Comparison of ENCODE assay signal across 20 mouse cellular contexts in the genomic region with DNA sequence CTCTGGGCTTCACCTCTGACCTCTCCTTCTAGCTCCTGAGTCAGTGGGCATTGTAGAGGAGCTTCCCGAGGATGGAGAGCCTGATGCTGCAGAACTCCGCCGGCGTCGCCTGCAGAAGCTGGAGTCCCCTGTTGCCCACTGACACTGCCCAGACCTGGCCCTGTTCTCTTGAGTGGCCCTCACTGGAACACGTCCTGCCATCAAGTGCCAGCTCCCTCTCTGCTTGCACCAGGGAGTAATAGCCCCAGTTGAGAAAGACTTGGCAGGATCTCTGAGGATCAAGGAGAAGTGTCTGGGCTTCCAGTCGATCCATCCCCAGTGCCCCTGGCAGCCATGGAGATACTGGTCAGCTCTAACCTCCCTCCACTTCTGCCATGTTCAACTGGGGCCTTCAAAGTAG. TPM values are rescaled to one million over a fixed set of nuclear protein-coding genes. Genes with fewer than 3 reads are reported as not detected.
A peak's percentile ranks its signal among the peaks of the same experiment; 100 is the strongest.
DNase-seq lines count a peak whose midpoint lies in the region; ATAC-seq and TF ChIP-seq lines count a peak whose summit lies in the region.
"Had no signal": no experiment of that assay in that cellular context is flagged by ENCODE, and none has a peak within 500 bp of the region (broad histone marks: within the 10 kb centered on the region; RNA-seq: fewer than 3 reads in every experiment).

No protein-coding gene starts in this region.

- peak; percentile 5 for DNase-seq in CD4-positive, CD25-positive, alpha-beta regulatory T cell, adult 2 months (ENCODE audit: low read depth, low spot score)
- DNase-seq in embryonic facial prominence, embryonic 10.5 days (ENCODE audit: low spot score): no peak
- DNase-seq in liver, embryonic 13.5 days: no peak
- no peak for DNase-seq in liver, embryonic 11.5 days (ENCODE audit: low spot score)
- no peak for DNase-seq in embryo, embryonic 11 days
- DNase-seq: cerebellum, postnatal 10 days; gastrocnemius, postnatal 36 days; liver, postnatal 0 days; lung, postnatal 10 days; midbrain, embryonic 14.5 days; right cerebral cortex, postnatal 4 days; thymus, postnatal 14 days had no signal

- H3K27ac ChIP-seq in embryonic facial prominence, embryonic 13.5 days: no peak overlapping the region
- no peak overlapping the region for H3K27ac ChIP-seq in embryonic facial prominence, embryonic 10.5 days (replicated peaks)
- H3K27ac ChIP-seq in liver, embryonic 13.5 days: peak overlapping the region; percentile 39; the same call in 1 of the 2 replicates
- H3K27ac ChIP-seq in liver, embryonic 11.5 days (ENCODE audit: low read depth, low read length): no peak overlapping the region
- H3K27ac ChIP-seq: forebrain, embryonic 13.5 days; kidney, postnatal 0 days had no signal

- H3K9ac ChIP-seq in embryonic facial prominence, embryonic 13.5 days: peak overlapping the region; percentile 17; the same call in 1 of the 2 replicates
- H3K9ac ChIP-seq in liver, embryonic 13.5 days: peak overlapping the region; percentile 6; the same call in 1 of the 2 replicates
- H3K9ac ChIP-seq in liver, embryonic 11.5 days (ENCODE audit: low read depth, low read length): no peak overlapping the region
- H3K9ac ChIP-seq: forebrain, embryonic 13.5 days; limb, embryonic 15.5 days; liver, postnatal 0 days had no signal

- H3K36me3 ChIP-seq in embryonic facial prominence, embryonic 13.5 days: peaks cover 80% of the 10 kb centered on the region
- peaks cover 85% of the 10 kb centered on the region for H3K36me3 ChIP-seq in embryonic facial prominence, embryonic 10.5 days (replicated peaks)
- H3K36me3 ChIP-seq in liver, embryonic 13.5 days: peaks cover 85% of the 10 kb centered on the region
- H3K36me3 ChIP-seq in liver, embryonic 11.5 days (ENCODE audit: control insufficient read depth, insufficient read depth, low read length): peaks cover 65% of the 10 kb centered on the region
- H3K36me3 ChIP-seq in myocyte (ENCODE audit: control insufficient read depth, insufficient read depth): peaks cover 34% of the 10 kb centered on the region

- no peaks in the 10 kb centered on the region for H3K9me3 ChIP-seq in embryonic facial prominence, embryonic 13.5 days
- no peaks in the 10 kb centered on the region for H3K9me3 ChIP-seq in embryonic facial prominence, embryonic 10.5 days
- no peaks in the 10 kb centered on the region for H3K9me3 ChIP-seq in liver, embryonic 13.5 days (replicated peaks)
- H3K9me3 ChIP-seq in liver, embryonic 11.5 days (ENCODE audit: control insufficient read depth, low read length): no peaks in the 10 kb centered on the region
- H3K9me3 ChIP-seq: forebrain, embryonic 13.5 days; limb, embryonic 15.5 days had no signal

- no peak for ATAC-seq in CD4-positive, CD25-positive, alpha-beta regulatory T cell, adult 4 months
- no peak for ATAC-seq in embryonic facial prominence, embryonic 13.5 days (ENCODE audit: insufficient number of reproducible peaks, insufficient read depth, low FRiP score, low TSS enrichment, low read depth)
- ATAC-seq in liver, embryonic 13.5 days (ENCODE audit: low read depth): no peak
- ATAC-seq in liver, embryonic 11.5 days (replicated peaks; ENCODE audit: low FRiP score): no peak
- ATAC-seq: forebrain, embryonic 13.5 days; hindbrain, embryonic 16.5 days; intestine, embryonic 16.5 days; liver, postnatal 0 days had no signal

- H3K4me2 ChIP-seq in embryonic facial prominence, embryonic 13.5 days: no peak overlapping the region
- no peak overlapping the region for H3K4me2 ChIP-seq in liver, embryonic 13.5 days
- no peak overlapping the region for H3K4me2 ChIP-seq in liver, embryonic 11.5 days
- H3K4me2 ChIP-seq in myocyte (ENCODE audit: low read depth): no peak overlapping the region
- H3K4me2 ChIP-seq: forebrain, embryonic 13.5 days; limb, embryonic 15.5 days had no signal

- peaks cover 45% of the 10 kb centered on the region for H3K79me2 ChIP-seq in myocyte (ENCODE audit: control insufficient read depth, insufficient read depth)

- peaks cover 25% of the 10 kb centered on the region for H3K4me1 ChIP-seq in embryonic facial prominence, embryonic 13.5 days
- peaks cover 24% of the 10 kb centered on the region for H3K4me1 ChIP-seq in embryonic facial prominence, embryonic 10.5 days
- peaks cover 57% of the 10 kb centered on the region for H3K4me1 ChIP-seq in liver, embryonic 13.5 days (replicated peaks)
- peaks cover 19% of the 10 kb centered on the region for H3K4me1 ChIP-seq in liver, embryonic 11.5 days (replicated peaks; ENCODE audit: control insufficient read depth, insufficient read depth, low read length)

- no peak overlapping the region for H3ac ChIP-seq in myocyte (ENCODE audit: control insufficient read depth, insufficient read length)

- 91% methylated on average over 7 of the region's 7 CpGs for WGBS in embryonic facial prominence, embryonic 13.5 days
- 91% methylated on average over 7 of the region's 7 CpGs for WGBS in embryonic facial prominence, embryonic 10.5 days
- WGBS in liver, embryonic 13.5 days (ENCODE audit: insufficient replicate concordance): 87% methylated on average over 7 of the region's 7 CpGs
- 87% methylated on average over 7 of the region's 7 CpGs for WGBS in liver, embryonic 11.5 days

- H3K4me3 ChIP-seq in embryonic facial prominence, embryonic 13.5 days: no peak overlapping the region
- H3K4me3 ChIP-seq in embryonic facial prominence, embryonic 10.5 days: no peak overlapping the region
- H3K4me3 ChIP-seq in liver, embryonic 13.5 days (replicated peaks): no peak overlapping the region
- H3K4me3 ChIP-seq in liver, embryonic 11.5 days (ENCODE audit: low read depth, low read length): no peak overlapping the region
- H3K4me3 ChIP-seq in myocyte: no peak overlapping the region
- H3K4me3 ChIP-seq: forebrain, embryonic 13.5 days; limb, embryonic 15.5 days had no signal

- peak; percentile 28 for TF ChIP-seq POLR2A in myocyte (IDR thresholded peaks at IDR 0.05; ENCODE audit: insufficient read length, low read depth)

- H3K27me3 ChIP-seq in embryonic facial prominence, embryonic 13.5 days: no peaks in the 10 kb centered on the region
- H3K27me3 ChIP-seq in embryonic facial prominence, embryonic 10.5 days (replicated peaks; ENCODE audit: low read depth, poor library complexity, severe bottlenecking): no peaks in the 10 kb centered on the region
- no peaks in the 10 kb centered on the region for H3K27me3 ChIP-seq in liver, embryonic 13.5 days
- H3K27me3 ChIP-seq in liver, embryonic 11.5 days (replicated peaks; ENCODE audit: control insufficient read depth, insufficient read depth, low read length): no peaks in the 10 kb centered on the region
- H3K27me3 ChIP-seq in myocyte (ENCODE audit: control insufficient read depth, insufficient read depth, insufficient read length): no peaks in the 10 kb centered on the region
- H3K27me3 ChIP-seq: forebrain, embryonic 13.5 days; limb, embryonic 15.5 days had no signal

TF ChIP-seq in myocyte, 11 proteins besides CTCF, POLR2A, EP300 and RAD21 (continues in another document):
- TF ChIP-seq MYOG (IDR thresholded peaks at IDR 0.05; ENCODE audit: control insufficient read depth in 1 of 3, insufficient read depth in 1 of 3, insufficient read length in 2 of 3, low read depth in 2 of 3): no peak

RNA-seq across cellular contexts. Expression of gene Mrpl49, which starts 5.1 kb away (rescaled TPM):
- 10 to 100 TPM; 33.9 to 37.5 TPM for polyA plus RNA-seq in CD4-positive, CD25-positive, alpha-beta regulatory T cell, adult 4 months (2017; shearing (Covaris generic))
- 79.5 and 80.4 TPM in 2 replicates for polyA plus RNA-seq in embryonic facial prominence, embryonic 13.5 days (2015; fragmentation: Nextera tagmentation; extraction: Ambion mirVana)
- polyA plus RNA-seq in embryonic facial prominence, embryonic 10.5 days (2016; fragmentation: Nextera tagmentation; extraction: Ambion mirVana): 82.5 and 84.6 TPM in 2 replicates
- polyA plus RNA-seq in liver, embryonic 13.5 days (2015; fragmentation: Nextera tagmentation; extraction: Ambion mirVana): 50.2 and 59.4 TPM in 2 replicates
- 84.5 and 93.9 TPM in 2 replicates for polyA plus RNA-seq in liver, embryonic 11.5 days (2014; fragmentation: Nextera tagmentation; extraction: Ambion mirVana)
- polyA plus RNA-seq in myocyte (2012; fragmentation: generic; extraction: Trizol): 43.0 TPM

RNA-seq across cellular contexts. Expression of gene Fau, which starts 5.1 kb away (rescaled TPM):
- 1,000 to 10,000 TPM; 2,365 to 3,114 TPM for polyA plus RNA-seq in CD4-positive, CD25-positive, alpha-beta regulatory T cell, adult 4 months (2017; shearing (Covaris generic))
- polyA plus RNA-seq in embryonic facial prominence, embryonic 13.5 days (2015; fragmentation: Nextera tagmentation; extraction: Ambion mirVana): 714 and 858 TPM in 2 replicates
- 831 and 861 TPM in 2 replicates for polyA plus RNA-seq in embryonic facial prominence, embryonic 10.5 days (2016; fragmentation: Nextera tagmentation; extraction: Ambion mirVana)
- polyA plus RNA-seq in liver, embryonic 13.5 days (2015; fragmentation: Nextera tagmentation; extraction: Ambion mirVana): 639 and 696 TPM in 2 replicates
- 1,022 and 1,135 TPM in 2 replicates for polyA plus RNA-seq in liver, embryonic 11.5 days (2014; fragmentation: Nextera tagmentation; extraction: Ambion mirVana)
- 2,772 TPM for polyA plus RNA-seq in myocyte (2012; fragmentation: generic; extraction: Trizol)

RNA-seq across cellular contexts. Expression of gene Syvn1, which starts 6.1 kb away (rescaled TPM):
- 10 to 100 TPM; 13.4 to 17.1 TPM for polyA plus RNA-seq in CD4-positive, CD25-positive, alpha-beta regulatory T cell, adult 4 months (2017; shearing (Covaris generic))
- 28.3 and 28.4 TPM in 2 replicates for polyA plus RNA-seq in embryonic facial prominence, embryonic 13.5 days (2015; fragmentation: Nextera tagmentation; extraction: Ambion mirVana)
- 34.5 and 38.1 TPM in 2 replicates for polyA plus RNA-seq in embryonic facial prominence, embryonic 10.5 days (2016; fragmentation: Nextera tagmentation; extraction: Ambion mirVana)
- 11.6 and 13.9 TPM in 2 replicates for polyA plus RNA-seq in liver, embryonic 13.5 days (2015; fragmentation: Nextera tagmentation; extraction: Ambion mirVana)
- 30.7 and 33.7 TPM in 2 replicates for polyA plus RNA-seq in liver, embryonic 11.5 days (2014; fragmentation: Nextera tagmentation; extraction: Ambion mirVana)
- polyA plus RNA-seq in myocyte (2012; fragmentation: generic; extraction: Trizol): 24.3 TPM

RNA-seq across cellular contexts. Expression of gene Znhit2, which starts 8.5 kb away (rescaled TPM):
- polyA plus RNA-seq in CD4-positive, CD25-positive, alpha-beta regulatory T cell, adult 4 months (2017; shearing (Covaris generic)): 1 to 10 TPM; 5.7 to 6.7 TPM
- 33.2 TPM in 2 replicates for polyA plus RNA-seq in embryonic facial prominence, embryonic 13.5 days (2015; fragmentation: Nextera tagmentation; extraction: Ambion mirVana)
- polyA plus RNA-seq in embryonic facial prominence, embryonic 10.5 days (2016; fragmentation: Nextera tagmentation; extraction: Ambion mirVana): 33.8 and 35.6 TPM in 2 replicates
- 22.1 and 23.2 TPM in 2 replicates for polyA plus RNA-seq in liver, embryonic 13.5 days (2015; fragmentation: Nextera tagmentation; extraction: Ambion mirVana)
- polyA plus RNA-seq in liver, embryonic 11.5 days (2014; fragmentation: Nextera tagmentation; extraction: Ambion mirVana): 38.7 and 42.3 TPM in 2 replicates
- 44.3 TPM for polyA plus RNA-seq in myocyte (2012; fragmentation: generic; extraction: Trizol)

RNA-seq across cellular contexts. Expression of gene Tm7sf2, which starts 15.7 kb away (rescaled TPM):
- 1 to 10 TPM; 5.5 to 7.1 TPM for polyA plus RNA-seq in CD4-positive, CD25-positive, alpha-beta regulatory T cell, adult 4 months (2017; shearing (Covaris generic))
- polyA plus RNA-seq in embryonic facial prominence, embryonic 13.5 days (2015; fragmentation: Nextera tagmentation; extraction: Ambion mirVana): 21.7 and 22.0 TPM in 2 replicates
- polyA plus RNA-seq in embryonic facial prominence, embryonic 10.5 days (2016; fragmentation: Nextera tagmentation; extraction: Ambion mirVana): 30.3 and 31.4 TPM in 2 replicates
- polyA plus RNA-seq in liver, embryonic 13.5 days (2015; fragmentation: Nextera tagmentation; extraction: Ambion mirVana): 30.6 and 33.2 TPM in 2 replicates
- polyA plus RNA-seq in liver, embryonic 11.5 days (2014; fragmentation: Nextera tagmentation; extraction: Ambion mirVana): 28.6 and 30.8 TPM in 2 replicates
- polyA plus RNA-seq in myocyte (2012; fragmentation: generic; extraction: Trizol): 37.1 TPM
